In the genomic region with DNA sequence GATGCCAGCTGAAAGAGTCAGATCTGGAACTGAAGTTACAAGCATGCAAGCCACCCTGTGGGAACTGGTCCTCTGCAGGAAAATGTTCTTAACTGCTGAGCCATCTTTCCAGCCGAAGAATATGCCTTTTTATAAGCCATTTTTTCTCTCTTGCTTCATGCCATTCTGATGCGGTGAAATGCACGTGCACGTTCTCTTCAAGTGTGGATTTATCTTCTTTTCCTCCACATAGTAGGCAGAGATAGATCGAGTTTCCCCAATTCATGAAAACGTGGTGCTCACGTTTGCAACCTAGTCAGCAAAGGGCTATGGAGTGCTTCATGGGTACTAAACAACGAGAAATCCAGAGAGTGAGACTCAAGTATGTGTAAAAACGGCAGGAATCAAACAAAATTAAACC, we compare ENCODE assay signal across 8 mouse cellular contexts. TPM values are rescaled to one million over a fixed set of nuclear protein-coding genes. Genes with fewer than 3 reads are reported as not detected.
A peak's percentile ranks its signal among the peaks of the same experiment; 100 is the strongest.
DNase-seq lines count a peak whose midpoint lies in the region; ATAC-seq and TF ChIP-seq lines count a peak whose summit lies in the region.

No protein-coding gene starts in this region.

- no peak for TF ChIP-seq POLR2A in bone marrow macrophage, adult 2 months (IDR thresholded peaks at IDR 0.05; ENCODE audit: borderline replicate concordance, low read depth, low read length)

- H3K36me3 ChIP-seq in heart, embryonic 15.5 days, result peaks cover 25% of the 10 kb centered on the region; the same call in 1 of the 2 replicates
- H3K36me3 ChIP-seq in hindbrain, embryonic 15.5 days, result peaks cover 19% of the 10 kb centered on the region
- H3K36me3 ChIP-seq in midbrain, embryonic 14.5 days (ENCODE audit: control insufficient read depth, insufficient read depth, low read length), result peaks cover 28% of the 10 kb centered on the region

- H3K9me3 ChIP-seq in heart, embryonic 15.5 days (replicated peaks), result no peaks in the 10 kb centered on the region
- H3K9me3 ChIP-seq in hindbrain, embryonic 15.5 days, result no peaks in the 10 kb centered on the region
- no peaks in the 10 kb centered on the region for H3K9me3 ChIP-seq in midbrain, embryonic 14.5 days (ENCODE audit: control insufficient read depth, low read length)

- H3K4me3 ChIP-seq in heart, embryonic 15.5 days, result peak overlapping the region; percentile 96
- H3K4me3 ChIP-seq in bone marrow macrophage, adult 2 months (ENCODE audit: insufficient read depth, low read length), result peak overlapping the region; percentile 50
- H3K4me3 ChIP-seq in hindbrain, embryonic 15.5 days, result peak overlapping the region; percentile 89
- H3K4me3 ChIP-seq in midbrain, embryonic 14.5 days (replicated peaks; ENCODE audit: low read depth, low read length), result peak overlapping the region; percentile 90

- ATAC-seq in heart, embryonic 15.5 days (replicated peaks; ENCODE audit: insufficient number of reproducible peaks, insufficient read depth, low FRiP score, low read depth), result no peak
- no peak for ATAC-seq in hindbrain, embryonic 15.5 days (ENCODE audit: low FRiP score, low read depth)
- no peak for ATAC-seq in midbrain, embryonic 14.5 days (ENCODE audit: low FRiP score, low TSS enrichment)

- WGBS in heart, embryonic 15.5 days, result 23% methylated on average over 9 of the region's 9 CpGs
- WGBS in hindbrain, embryonic 15.5 days, result 20% methylated on average over 9 of the region's 9 CpGs
- WGBS in midbrain, embryonic 14.5 days, result 24% methylated on average over 9 of the region's 9 CpGs

- no peaks in the 10 kb centered on the region for H3K27me3 ChIP-seq in heart, embryonic 15.5 days
- no peaks in the 10 kb centered on the region; the same call in 1 of the 2 replicates for H3K27me3 ChIP-seq in hindbrain, embryonic 15.5 days
- no peaks in the 10 kb centered on the region for H3K27me3 ChIP-seq in midbrain, embryonic 14.5 days (ENCODE audit: control insufficient read depth, insufficient read depth, low read length)

- peaks cover 33% of the 10 kb centered on the region for H3K4me1 ChIP-seq in heart, embryonic 15.5 days (replicated peaks)
- peaks cover 28% of the 10 kb centered on the region for H3K4me1 ChIP-seq in bone marrow macrophage, adult 2 months (ENCODE audit: control insufficient read depth, insufficient read depth, low read length)
- peaks cover 38% of the 10 kb centered on the region for H3K4me1 ChIP-seq in hindbrain, embryonic 15.5 days (replicated peaks)
- H3K4me1 ChIP-seq in midbrain, embryonic 14.5 days (ENCODE audit: control insufficient read depth, insufficient read depth, low read length), result peaks cover 21% of the 10 kb centered on the region

- peak overlapping the region; percentile 60 for H3K4me2 ChIP-seq in heart, embryonic 15.5 days
- H3K4me2 ChIP-seq in hindbrain, embryonic 15.5 days, result peak overlapping the region; percentile 73
- peak overlapping the region; percentile 81 for H3K4me2 ChIP-seq in midbrain, embryonic 14.5 days (ENCODE audit: low read length)

- intact Hi-C loops in heart, postnatal 36 days (cut with DNase I), result no loop called here

- no peak overlapping the region for H3K27ac ChIP-seq in heart, embryonic 15.5 days
- H3K27ac ChIP-seq in bone marrow macrophage, adult 2 months (ENCODE audit: insufficient read depth, low read depth, low read length), result peak overlapping the region; percentile 67
- peak overlapping the region; percentile 51; the same call in 1 of the 2 replicates for H3K27ac ChIP-seq in hindbrain, embryonic 15.5 days (replicated peaks)
- no peak overlapping the region; the same call in 1 of the 2 replicates for H3K27ac ChIP-seq in midbrain, embryonic 14.5 days (replicated peaks; ENCODE audit: low read depth, low read length)

- no peak for DNase-seq in heart, postnatal 36 days
- no peak for DNase-seq in midbrain, embryonic 14.5 days
- DNase-seq in right cerebral cortex, postnatal 36 days (ENCODE audit: low spot score in 2 of 2), result no peak
- DNase-seq in spleen, adult 18-20 months, result no peak
- no peak for DNase-seq in frontal cortex, adult 2 months (ENCODE audit: extremely low spot score in 1 of 2, low spot score in 1 of 2)

- H3K9ac ChIP-seq in heart, embryonic 15.5 days, result no peak overlapping the region
- H3K9ac ChIP-seq in hindbrain, embryonic 15.5 days, result peak overlapping the region; percentile 16; the same call in 1 of the 2 replicates
- H3K9ac ChIP-seq in midbrain, embryonic 14.5 days (replicated peaks; ENCODE audit: low read length), result no peak overlapping the region

- no peak for TF ChIP-seq CTCF in bone marrow macrophage, adult 2 months (IDR thresholded peaks at IDR 0.05; ENCODE audit: low read depth, low read length)

RNA-seq across cellular contexts. Expression of gene Cnot3, which starts 1.2 kb away (rescaled TPM):
- polyA plus RNA-seq in heart, embryonic 15.5 days (2015; fragmentation: Nextera tagmentation; extraction: Ambion mirVana), result 26.2 and 34.7 TPM in 2 replicates
- total RNA-seq in heart, postnatal 36 days (2021), result 10 to 100 TPM; 22.5 to 27.6 TPM
- polyA plus RNA-seq in bone marrow macrophage, adult 2 months (2012; ENCODE audit: insufficient read depth, insufficient read length, missing spikeins), result 66.9 and 69.0 TPM in 2 replicates
- polyA plus RNA-seq in hindbrain, embryonic 15.5 days (2015; fragmentation: Nextera tagmentation; extraction: Ambion mirVana), result 39.5 and 47.3 TPM in 2 replicates
- polyA plus RNA-seq in midbrain, embryonic 14.5 days (2014; fragmentation: Nextera tagmentation; extraction: Ambion mirVana), result 36.6 and 51.2 TPM in 2 replicates
- 49.5 and 63.6 TPM in 2 replicates for polyA plus RNA-seq in frontal cortex, adult 2 months (2012; rRNA removed)

RNA-seq across cellular contexts. Expression of gene Prpf31, which starts 14.1 kb away (rescaled TPM):
- 50.2 and 64.3 TPM in 2 replicates for polyA plus RNA-seq in heart, embryonic 15.5 days (2015; fragmentation: Nextera tagmentation; extraction: Ambion mirVana)
- 10 to 100 TPM; 24.4 to 26.6 TPM for total RNA-seq in heart, postnatal 36 days (2021)
- 37.6 and 46.3 TPM in 2 replicates for polyA plus RNA-seq in bone marrow macrophage, adult 2 months (2012; ENCODE audit: insufficient read depth, insufficient read length, missing spikeins)
- 88.8 and 89.6 TPM in 2 replicates for polyA plus RNA-seq in hindbrain, embryonic 15.5 days (2015; fragmentation: Nextera tagmentation; extraction: Ambion mirVana)
- 71.0 and 82.7 TPM in 2 replicates for polyA plus RNA-seq in midbrain, embryonic 14.5 days (2014; fragmentation: Nextera tagmentation; extraction: Ambion mirVana)
- polyA plus RNA-seq in frontal cortex, adult 2 months (2012; rRNA removed), result 59.0 and 68.2 TPM in 2 replicates

RNA-seq across cellular contexts. Expression of gene Tfpt, which starts 14.1 kb away (rescaled TPM):
- polyA plus RNA-seq in heart, embryonic 15.5 days (2015; fragmentation: Nextera tagmentation; extraction: Ambion mirVana), result 14.2 and 18.6 TPM in 2 replicates
- total RNA-seq in heart, postnatal 36 days (2021), result 10 to 100 TPM; 17.2 to 25.4 TPM
- 22.6 and 24.4 TPM in 2 replicates for polyA plus RNA-seq in bone marrow macrophage, adult 2 months (2012; ENCODE audit: insufficient read depth, insufficient read length, missing spikeins)
- polyA plus RNA-seq in hindbrain, embryonic 15.5 days (2015; fragmentation: Nextera tagmentation; extraction: Ambion mirVana), result 32.2 and 40.1 TPM in 2 replicates
- 30.4 and 38.5 TPM in 2 replicates for polyA plus RNA-seq in midbrain, embryonic 14.5 days (2014; fragmentation: Nextera tagmentation; extraction: Ambion mirVana)
- 38.1 and 43.3 TPM in 2 replicates for polyA plus RNA-seq in frontal cortex, adult 2 months (2012; rRNA removed)

RNA-seq across cellular contexts. Expression of gene Leng1, which starts 21.8 kb away (rescaled TPM):
- polyA plus RNA-seq in heart, embryonic 15.5 days (2015; fragmentation: Nextera tagmentation; extraction: Ambion mirVana), result 17.4 and 19.8 TPM in 2 replicates
- 10 to 100 TPM; 12.5 to 12.9 TPM for total RNA-seq in heart, postnatal 36 days (2021)
- 8.5 and 9.1 TPM in 2 replicates for polyA plus RNA-seq in bone marrow macrophage, adult 2 months (2012; ENCODE audit: insufficient read depth, insufficient read length, missing spikeins)
- polyA plus RNA-seq in hindbrain, embryonic 15.5 days (2015; fragmentation: Nextera tagmentation; extraction: Ambion mirVana), result 15.3 and 17.1 TPM in 2 replicates
- 10.6 TPM in 2 replicates for polyA plus RNA-seq in midbrain, embryonic 14.5 days (2014; fragmentation: Nextera tagmentation; extraction: Ambion mirVana)
- 8.0 and 9.2 TPM in 2 replicates for polyA plus RNA-seq in frontal cortex, adult 2 months (2012; rRNA removed)

RNA-seq across cellular contexts. Expression of gene Ndufa3, which starts 26.7 kb away (rescaled TPM):
- 670 and 765 TPM in 2 replicates for polyA plus RNA-seq in heart, embryonic 15.5 days (2015; fragmentation: Nextera tagmentation; extraction: Ambion mirVana)
- total RNA-seq in heart, postnatal 36 days (2021), result 1,000 to 10,000 TPM; 1,822 to 1,988 TPM
- 294 and 360 TPM in 2 replicates for polyA plus RNA-seq in bone marrow macrophage, adult 2 months (2012; ENCODE audit: insufficient read depth, insufficient read length, missing spikeins)
- polyA plus RNA-seq in hindbrain, embryonic 15.5 days (2015; fragmentation: Nextera tagmentation; extraction: Ambion mirVana), result 541 and 606 TPM in 2 replicates
- 432 and 586 TPM in 2 replicates for polyA plus RNA-seq in midbrain, embryonic 14.5 days (2014; fragmentation: Nextera tagmentation; extraction: Ambion mirVana)
- polyA plus RNA-seq in frontal cortex, adult 2 months (2012; rRNA removed), result 302 and 306 TPM in 2 replicates

Comparison
In these comparisons a context has a peak if more than half of its experiments do, and no peak if none do; other contexts are left out.
1. H3K27ac ChIP-seq: peak in bone marrow macrophage, adult 2 months (single experiment) and hindbrain, embryonic 15.5 days (single experiment); none in heart, embryonic 15.5 days (single experiment) and midbrain, embryonic 14.5 days (single experiment).
2. Peak in every context shown above with its lines, with median percentiles within 50 percentile points of each other: H3K4me2 ChIP-seq and H3K4me3 ChIP-seq.